Mouse (Mus musculus) T-helper 2 cell (primary cell): ENCODE data around the gene Scml4.

Experiments used
- in situ Hi-C: fragments of 300-600 bp; cut with MboI, MseI; formaldehyde crosslinking; loops from one replicate; pipeline ENCODE4 v1.15.1; 2025; ENCODE audit warnings: high pct_unique_total_duplicates

The Scml4 gene

DNA sequence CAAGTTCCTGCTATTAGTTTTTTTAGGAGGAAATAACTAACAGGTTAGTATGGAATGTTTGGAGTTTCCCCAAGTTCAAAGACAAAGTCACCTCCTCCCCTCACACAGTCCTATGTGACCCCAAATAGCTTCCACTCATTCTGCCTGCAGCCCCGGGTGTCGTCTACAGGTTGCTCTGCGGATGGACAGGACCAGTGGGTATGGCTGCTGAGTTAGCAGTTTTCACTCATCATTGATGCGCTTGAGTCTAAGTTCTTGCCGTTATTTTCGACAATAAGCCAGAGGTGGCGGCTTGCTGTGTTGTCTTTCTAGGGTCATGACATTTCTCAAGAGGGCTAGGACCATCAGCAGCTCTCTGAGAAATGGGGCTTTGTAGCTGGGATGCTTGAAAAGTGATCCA is 1.3 kb downstream of the Scml4 start:
- in situ Hi-C loops, result no loop called here

DNA sequence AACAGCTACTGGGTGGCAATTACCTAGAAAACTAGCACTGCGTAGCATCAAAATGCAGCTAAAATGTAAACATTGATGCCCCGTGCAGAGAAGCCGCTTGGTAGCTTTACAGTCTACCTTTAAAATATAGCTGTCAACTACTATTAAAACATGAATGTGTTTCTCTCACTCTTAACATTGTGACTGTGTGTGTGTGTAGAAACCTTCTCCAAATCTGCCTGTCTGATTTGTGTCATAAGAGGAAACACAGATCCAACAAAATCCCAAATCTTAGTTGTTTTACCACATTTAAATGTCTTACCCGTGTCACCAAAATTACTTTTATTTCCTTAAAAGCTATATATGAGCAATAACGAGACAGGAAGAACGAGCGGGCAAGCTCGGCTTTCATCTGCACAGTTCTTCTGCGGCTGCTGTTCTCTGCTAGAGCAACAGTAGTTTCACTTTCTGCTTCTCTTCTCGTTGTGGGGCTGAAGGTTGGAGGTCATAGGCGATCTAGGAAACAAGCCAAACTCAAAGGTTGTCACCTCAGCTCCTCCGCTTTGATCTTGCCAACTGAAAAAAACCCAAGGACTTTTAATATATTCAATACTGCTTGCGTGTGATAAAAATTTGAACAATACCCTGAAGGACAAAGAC is 2.1 kb downstream of the Scml4 start:
- in situ Hi-C loops, result no loop called here

DNA sequence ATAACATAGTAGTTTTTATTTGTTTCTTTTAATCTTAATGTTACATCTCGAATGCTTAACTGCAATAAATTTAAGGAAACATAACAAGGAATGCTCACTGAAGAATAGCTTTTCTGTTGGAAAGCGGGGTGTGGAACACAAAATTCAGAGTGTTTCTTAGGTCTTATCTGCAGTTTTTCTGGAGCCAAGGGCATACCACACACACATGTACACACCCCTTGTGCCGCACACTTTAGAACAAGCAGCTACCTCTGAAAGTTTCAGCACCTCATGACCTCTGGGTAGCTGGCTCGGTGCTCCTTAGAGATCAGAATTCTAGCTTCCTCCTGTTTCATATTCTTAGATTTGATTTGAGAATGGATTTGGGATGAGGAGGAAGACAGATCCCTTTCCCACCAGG is 2.6 kb downstream of the Scml4 start:
- in situ Hi-C loops, result no loop called here

DNA sequence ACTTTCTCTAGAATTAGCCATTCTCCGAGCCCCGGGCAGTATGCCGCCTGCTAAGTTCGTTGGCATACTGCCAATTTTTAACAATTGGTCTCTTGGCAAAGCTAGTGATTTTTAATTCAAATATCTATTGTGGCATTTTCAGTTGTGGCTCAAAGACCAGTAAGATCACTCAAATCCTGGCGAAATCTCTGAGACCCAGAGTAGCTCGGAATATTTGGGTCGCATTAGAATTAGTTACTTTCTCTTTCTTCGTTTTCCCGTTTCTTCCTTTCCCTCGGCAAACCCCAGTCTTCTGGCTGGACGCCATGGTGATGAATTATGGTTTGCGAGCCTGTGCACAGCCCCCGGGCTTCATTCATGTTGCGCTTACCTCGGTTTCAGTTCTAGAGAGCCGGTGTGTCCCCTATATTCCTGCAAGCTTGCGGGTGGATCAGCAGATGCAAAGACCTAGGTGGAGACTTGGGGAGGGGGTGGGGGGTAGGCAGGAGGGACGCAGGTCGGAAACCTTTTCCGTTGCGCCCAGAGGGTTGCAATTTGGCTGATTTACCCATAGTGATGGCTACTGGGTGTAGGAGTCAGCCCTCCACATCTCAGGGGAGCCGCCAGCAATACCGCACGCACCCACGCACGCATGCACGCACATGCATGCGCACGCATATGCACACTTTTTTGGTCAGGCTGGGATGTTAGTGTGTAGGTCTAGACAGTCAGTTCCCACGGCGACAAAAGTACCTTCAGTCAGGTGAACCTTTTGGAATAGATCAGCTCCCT is 3.6 kb downstream of the Scml4 start:
- in situ Hi-C loops, result no loop called here

DNA sequence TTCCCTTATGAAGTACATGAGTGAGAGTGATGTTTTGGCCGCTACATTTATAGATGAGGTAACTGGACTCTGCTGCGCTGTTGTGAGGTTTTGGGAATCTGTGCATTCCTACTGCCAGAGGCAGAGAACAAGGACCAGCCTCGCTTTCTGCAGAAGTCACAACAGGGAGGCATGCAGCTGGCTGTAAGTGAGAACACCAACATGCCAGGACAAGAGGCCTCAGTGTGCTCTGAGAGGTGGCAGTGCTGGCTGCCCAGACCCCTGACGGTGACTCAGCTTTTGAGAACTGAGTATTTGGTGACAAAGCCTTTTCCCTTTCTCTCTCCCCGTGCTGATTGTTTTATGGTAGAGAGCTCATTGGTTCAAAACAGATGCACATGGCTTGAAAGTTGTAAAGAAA is 4.5 kb downstream of the Scml4 start:
- in situ Hi-C loops, result no loop called here

DNA sequence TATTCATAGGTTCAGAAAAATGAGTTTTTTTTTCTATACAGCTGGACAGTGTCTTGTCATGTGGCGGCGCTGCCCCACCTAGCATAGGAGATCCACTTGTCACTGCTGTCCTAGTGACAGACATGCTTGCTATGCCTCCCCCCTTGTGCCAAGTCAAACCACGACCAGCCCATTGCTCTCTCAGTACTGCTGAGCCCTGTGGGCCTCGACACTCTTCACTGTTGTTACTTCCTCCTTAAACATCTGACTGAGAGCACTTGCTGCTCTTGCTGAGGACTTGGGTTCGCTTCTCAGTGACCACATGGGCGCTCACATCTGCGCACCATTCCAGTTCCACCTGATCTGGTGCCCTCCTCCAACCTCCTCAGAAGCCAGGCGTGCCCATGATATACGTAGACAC is 8.2 kb downstream of the Scml4 start:
- in situ Hi-C loops, result no loop called here

DNA sequence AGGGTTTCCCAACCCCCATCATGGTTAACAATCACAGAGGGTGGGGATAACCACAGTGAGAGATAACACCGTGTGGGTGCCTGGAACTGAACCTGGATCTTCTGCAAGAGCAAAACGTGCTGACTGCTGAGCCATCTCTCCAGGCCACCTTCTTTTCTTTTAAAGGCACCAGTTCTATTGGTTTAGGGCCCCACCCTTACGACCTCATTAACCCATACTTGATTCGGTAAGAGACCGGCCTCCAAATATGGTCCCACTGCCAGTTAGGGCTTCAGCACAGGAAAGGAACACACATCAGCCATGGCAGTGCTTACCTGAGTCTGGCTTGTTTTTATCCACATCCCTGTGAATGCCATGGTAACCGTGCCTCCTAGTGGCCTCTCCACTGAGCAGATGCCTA is 9.3 kb downstream of the Scml4 start:
- in situ Hi-C loops, result no loop called here

DNA sequence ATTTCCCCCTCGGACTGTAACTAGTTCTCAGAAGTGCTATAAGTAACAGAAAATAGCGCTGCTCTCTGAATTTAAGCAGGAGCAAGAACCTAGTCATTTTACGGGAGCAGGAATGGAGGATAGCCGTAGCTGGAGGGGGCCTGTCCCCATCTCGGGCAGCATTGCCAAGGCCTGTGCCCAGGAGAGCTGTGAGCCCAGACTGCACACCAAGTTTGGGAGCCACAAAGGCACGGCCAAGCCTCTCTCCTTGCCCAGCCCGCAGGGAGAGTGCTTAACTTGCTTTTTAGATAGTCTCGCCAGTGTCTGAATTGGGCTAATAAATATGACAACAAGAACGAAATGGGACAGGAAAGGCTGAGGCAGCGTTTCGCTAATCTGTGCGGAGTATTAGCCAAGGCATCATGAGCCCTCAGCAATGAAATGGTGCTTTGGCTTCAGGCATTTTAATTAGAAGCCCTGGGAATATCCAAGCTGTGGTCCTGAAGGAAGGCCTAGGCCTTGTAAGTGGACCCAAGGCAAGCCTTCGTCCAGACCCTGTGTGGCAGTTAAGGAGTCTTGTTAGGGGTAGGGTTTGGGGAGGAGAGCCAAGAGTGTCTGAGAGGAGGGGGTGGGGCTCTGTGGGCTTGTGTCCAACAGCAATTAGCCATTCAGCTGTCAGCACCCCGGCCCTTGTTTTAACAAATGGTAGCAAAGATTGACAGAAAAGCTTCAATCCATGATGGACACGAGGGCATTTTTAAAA is 12.3 kb downstream of the Scml4 start:
- in situ Hi-C loops, result no loop called here

DNA sequence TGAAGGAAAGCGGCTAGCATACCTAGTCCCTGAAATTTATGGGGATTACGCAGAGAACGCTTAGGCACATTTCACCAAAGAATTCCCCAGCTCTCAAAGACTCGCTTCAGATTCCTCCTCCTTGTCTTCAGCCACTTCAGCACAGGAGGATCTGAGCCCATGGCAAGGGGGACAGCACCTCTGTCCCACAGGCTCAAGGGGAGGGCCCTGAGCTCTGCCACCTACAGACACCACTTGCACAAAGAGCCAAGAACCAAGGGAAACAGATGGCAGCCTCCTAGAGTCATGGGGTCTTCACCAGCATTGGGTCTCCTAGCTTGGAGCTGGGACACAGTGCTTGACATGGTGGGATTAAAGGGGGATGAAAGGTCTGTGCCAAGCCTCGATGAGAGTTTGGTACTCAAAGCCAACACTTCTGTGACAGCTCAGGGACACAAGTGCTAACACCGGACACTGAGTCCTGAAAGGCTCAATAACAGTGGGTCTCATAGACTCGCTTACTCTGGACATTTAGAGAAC is 13.0 kb downstream of the Scml4 start:
- in situ Hi-C loops, result no loop called here

DNA sequence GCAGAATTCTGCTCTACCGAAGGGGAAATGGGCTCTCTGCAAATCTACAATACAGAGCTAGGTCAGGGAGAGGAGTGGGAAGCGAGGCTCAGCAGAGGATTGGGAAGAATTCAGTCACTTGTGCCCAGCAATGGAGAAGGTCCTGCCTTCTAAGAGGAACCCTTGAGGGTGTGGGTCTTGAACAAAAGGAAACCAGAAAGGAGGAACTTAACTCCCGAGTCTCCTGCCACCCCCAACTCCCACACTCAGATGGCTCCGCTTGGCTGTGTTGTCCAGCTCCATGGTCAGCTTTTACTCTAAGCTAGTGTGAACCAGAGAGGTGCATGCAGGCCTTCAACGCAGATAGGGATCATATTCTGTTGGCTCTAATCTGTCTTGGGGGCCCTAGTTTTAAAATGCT is 16.0 kb downstream of the Scml4 start:
- in situ Hi-C loops, result no loop called here

DNA sequence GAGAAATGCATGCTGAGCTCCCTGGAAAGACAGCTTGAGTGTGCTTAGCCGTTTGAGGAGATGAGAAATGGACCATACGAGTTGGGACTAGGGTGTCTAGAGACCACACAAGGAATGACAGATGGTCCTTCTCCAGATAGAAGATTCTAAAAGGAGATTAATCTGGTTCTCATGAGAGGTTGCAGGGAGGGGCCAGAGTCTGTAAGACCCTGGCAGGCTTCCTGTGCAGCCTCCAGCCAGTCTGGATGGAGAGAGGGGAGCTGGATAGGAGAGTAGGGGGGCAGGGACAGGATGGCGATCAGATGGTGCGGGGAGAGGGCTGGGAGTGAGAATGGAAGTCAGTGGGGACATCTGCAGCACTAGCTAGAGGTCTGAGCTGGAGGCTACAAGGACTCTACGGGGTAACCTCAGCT is 19.1 kb downstream of the Scml4 start:
- in situ Hi-C loops, result no loop called here

DNA sequence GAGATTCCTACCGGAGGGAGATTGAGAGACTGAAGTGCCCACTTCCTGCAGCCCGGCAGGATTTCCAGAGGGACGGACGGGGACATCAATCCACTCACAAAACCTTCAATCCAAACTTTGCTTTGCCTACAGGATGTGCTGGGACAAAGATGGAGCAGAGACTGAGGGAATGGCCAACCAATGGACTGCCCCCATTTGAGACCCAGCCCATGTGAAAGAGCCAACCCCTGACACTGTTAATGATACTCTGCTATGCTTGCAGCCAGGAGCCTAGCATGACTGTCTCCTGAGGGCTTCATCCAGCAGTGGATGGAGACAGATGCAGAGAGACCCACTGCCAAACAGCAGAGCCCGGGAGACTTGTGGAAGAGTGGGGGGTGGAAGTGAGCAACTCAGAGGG is 19.5 kb downstream of the Scml4 start:
- in situ Hi-C loops, result no loop called here

DNA sequence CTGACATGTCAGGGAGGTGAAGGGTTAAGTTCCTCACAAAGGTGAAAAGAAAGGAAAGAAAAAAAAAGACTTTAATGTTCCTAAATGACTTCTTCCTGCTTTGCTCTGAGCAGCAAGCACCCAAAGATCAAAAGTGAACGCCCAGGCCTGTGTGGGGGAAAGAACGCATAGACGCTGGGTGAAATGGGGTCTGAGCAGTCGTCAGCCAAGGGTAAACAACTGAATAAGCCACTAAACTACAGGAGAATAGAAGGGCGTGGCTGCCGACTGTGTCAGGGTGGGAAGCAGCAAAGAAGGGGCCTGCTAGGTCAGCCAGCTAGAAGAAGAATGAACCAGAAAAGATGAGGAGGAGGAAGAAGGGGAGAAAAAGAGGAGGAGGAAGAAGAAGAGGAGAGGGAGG is 26.9 kb downstream of the Scml4 start:
- in situ Hi-C loops, result no loop called here

DNA sequence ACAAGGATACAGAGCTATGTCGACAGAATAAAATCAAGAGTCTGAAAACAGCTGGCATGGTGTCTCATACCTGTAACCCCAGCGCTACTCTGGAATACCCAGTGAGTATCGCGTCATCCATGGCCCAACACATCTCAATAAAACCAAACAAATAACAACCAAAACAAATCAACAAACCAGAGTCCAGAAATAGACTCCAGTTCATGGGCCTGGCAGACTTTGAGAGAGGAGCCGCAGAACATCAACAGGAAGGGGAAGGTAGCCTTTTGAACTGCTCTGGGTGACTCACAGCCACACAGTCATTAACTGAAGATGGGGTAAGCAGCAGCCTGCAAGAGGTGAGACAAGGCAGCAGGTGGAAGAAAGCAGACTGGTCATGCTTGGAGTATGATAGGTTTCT is 28.1 kb downstream of the Scml4 start:
- in situ Hi-C loops, result no loop called here

DNA sequence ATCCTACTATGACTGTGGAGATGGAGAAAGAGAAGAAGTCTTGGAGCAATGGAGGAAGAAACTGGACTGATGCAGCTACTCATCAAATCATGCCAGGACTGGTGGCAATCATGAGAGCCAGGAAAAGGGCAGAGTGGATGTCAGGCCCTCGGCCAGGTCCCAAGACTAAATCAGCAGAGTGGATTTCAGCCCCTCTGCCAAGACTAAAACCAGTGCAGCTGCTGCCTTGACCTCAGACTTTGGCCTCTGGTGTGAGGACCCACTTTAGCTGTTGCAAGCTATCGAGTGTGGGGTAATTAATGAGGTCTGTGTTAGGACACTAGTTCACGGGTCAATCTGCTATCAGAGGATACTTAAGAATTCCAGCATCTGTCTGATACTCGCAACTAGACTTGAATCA is 30.2 kb downstream of the Scml4 start:
- in situ Hi-C loops, result no loop called here

DNA sequence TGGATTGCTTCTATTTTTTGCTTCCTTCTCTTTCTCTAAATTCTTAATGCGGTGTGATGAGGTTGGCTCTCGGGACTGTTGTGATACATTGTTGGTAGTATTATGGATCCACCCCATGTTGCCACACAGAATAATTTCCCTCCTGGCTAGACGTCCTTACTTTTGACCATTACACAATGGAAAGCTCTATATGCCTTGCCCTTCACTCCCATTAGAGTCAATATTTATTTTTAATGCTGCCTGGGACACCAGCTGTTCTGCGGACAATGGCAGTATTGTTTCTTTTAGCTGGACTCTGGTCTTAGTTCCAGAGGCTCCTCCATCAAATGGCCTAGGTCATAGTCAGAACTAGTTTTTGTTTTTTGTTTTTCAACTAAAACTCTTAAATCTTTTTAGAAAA is 32.1 kb downstream of the Scml4 start:
- in situ Hi-C loops, result no loop called here

DNA sequence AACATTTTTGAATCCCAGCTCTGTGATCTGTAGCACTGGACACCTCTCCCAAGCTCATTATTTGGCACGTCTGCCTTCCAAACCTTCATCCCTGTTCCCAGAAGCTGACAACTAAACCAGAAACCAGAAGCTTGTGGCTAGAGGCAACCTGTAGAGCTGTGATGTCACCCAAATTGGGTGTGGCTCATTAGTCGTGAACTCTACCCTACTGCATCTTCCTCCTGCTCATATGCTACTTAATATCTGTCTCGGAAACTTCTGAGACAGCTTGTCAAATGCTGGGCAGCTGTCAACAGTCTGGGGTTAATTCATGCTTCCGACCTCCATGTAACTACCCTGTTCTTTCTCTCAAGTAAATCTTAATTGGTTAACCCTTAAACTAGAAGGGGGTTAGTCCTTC is 32.8 kb downstream of the Scml4 start:
- in situ Hi-C loops, result no loop called here

DNA sequence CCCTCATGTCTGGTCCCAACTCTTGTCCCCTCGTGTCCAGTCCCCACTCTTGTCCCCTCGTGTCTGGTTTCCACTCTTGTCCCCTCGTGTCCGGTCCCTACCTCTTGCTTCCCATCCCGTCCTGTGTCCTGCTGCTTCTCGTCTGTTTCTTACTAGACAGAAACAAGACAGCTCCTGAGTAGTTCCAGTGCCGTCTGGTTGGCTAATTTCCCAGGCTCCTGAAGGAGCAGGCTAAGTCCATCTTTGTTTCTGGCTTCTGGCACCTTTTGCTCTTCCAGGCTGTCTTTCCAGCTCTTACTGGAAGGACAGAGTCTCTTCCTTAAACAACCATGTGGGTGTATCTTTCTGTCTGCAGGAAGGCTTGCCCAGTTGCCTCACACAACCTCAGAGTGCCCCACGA is 33.7 kb downstream of the Scml4 start:
- in situ Hi-C loops, result no loop called here

DNA sequence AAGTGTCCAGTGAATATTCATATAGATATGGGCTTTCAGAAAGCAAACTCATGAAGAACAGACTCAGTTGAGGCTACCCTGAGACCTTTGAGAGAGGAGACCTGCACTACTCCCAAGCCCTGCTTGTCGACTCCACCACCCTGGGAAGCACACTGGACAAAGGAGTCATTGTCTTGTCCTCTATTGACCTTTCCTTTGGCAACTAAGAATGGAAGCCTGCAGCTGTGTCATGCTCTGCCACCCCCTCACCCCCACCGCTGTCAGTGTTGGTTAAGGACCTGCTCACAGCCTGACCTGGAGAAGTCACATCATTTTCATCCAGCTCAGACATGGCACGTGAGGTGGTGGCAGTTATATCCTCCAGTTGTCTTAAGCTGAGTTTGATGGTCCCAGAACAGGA is 34.1 kb downstream of the Scml4 start:
- in situ Hi-C loops, result no loop called here

DNA sequence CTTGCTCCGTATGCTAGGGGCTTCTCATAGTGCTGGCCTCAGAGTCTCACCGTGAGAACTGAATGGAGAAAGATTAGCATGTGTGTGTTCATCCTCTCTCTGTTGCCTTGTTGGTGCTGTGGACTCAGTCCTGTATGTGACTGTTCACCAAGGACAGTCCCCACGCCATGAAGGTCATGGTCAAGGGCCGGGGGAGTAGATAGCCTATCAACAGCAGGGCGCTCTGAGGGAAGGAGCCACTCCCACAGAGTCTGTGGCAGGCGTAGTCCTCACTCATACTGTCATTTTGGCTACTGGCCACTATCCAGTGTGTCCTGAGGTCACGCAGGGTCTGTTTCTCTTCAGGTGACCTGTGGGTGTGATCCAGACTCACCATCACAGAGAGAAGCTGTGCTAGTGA is 34.5 kb downstream of the Scml4 start:
- in situ Hi-C loops, result no loop called here

DNA sequence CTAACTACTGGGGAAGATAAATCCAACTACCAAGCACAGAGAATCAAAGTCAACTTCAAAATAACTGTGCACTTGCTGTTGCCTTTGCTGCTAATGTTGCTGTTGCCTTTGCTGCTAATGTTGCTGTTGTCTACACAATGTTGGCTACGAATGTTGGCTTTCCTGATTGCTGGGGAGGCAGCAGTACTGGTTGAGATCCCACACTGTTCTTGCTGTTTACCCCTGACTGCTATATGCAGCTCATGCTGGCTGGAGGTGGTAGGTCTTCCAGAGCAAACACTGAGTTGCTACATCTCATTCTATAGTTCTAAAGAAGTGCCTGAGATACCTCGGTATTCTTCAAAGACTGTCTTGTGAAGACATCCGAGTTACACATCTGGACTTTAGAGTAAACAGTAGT is 36.5 kb downstream of the Scml4 start:
- in situ Hi-C loops, result no loop called here

DNA sequence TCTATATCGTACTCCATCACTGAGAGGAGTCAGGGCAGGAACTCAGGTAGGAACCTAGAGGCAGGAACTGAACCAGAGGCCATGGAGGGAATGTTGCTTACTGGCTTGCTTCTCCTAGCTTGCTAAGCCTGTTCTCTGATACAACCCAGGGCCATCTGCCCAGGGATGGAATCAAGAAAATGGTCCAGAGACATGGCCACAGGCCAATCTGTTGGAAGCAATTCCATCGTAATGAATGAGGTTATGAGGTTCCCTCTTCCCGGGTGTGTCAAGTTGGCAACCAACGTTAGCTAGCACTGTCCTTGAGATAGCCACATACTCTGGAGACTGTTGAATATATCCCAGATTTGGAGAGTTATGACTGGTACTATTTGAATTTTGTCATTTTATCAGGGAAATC is 37.0 kb downstream of the Scml4 start:
- in situ Hi-C loops, result no loop called here

DNA sequence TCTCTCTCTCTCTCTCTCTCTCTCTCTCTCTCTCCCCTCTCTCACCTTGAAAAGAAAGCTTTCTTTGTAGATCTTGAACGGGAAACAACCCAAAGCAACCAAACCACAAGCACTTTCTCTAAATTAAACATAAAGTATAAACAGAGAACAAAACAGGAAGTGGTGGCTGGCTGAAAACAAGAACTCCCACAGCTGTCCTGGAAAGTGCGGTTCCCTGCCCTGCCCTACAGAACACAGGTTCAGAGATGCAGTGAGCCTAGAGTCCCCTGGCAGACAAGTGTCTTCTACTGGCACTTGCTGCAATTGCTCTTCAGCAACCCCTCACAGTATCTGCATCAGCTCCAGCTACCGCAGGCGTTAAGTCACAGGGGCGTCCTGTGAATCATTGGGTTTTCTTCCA is 37.5 kb downstream of the Scml4 start:
- in situ Hi-C loops, result no loop called here
